Mouse (Mus musculus): ENCODE results near the gene Slc16a8. TPM values are rescaled to one million over a fixed set of nuclear protein-coding genes. Genes with fewer than 3 reads are reported as not detected.

Slc16a8 gene
- polyA plus RNA-seq, 1 experiment from 2014 or later = 0.23 TPM

DNA sequence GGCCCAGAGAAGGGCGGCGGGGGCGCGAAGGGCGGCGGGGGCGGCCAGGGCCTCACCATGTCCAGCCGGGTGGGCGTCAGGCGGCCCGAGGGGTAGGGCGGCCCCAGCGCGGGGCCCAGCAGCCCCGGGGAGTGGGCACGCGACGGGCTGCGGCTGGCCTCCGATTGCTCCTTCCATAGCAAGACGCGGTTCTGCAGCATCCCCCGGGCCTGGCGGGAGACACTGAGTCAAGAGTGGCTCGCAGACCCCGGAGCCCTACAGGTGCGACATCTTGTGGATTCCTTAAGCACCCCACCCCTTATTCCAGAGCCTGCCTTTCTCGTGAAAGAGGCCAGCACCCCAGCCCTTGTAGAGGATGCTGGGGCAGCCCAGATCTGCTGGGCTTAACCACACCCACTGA is 7.2 kb upstream of the Slc16a8 start:
- Histone ChIP-seq H3K9me3 (no peaks in the 10 kb centered on the region), H3K36me3 (no peaks in the 10 kb centered on the region), H3K4me2 (replicated peaks) (peak overlapping the region; percentile 96), H3K4me3 (replicated peaks) (peak overlapping the region; percentile 58), H3K9ac (replicated peaks) (peak overlapping the region; percentile 65), H3K27me3 (peaks cover 56% of the 10 kb centered on the region), H3K27ac (no peak overlapping the region), H3K4me1 (replicated peaks) (peaks cover 19% of the 10 kb centered on the region)
- peak; percentile 72 for ATAC-seq
- under 1% methylated on average over 17 of the region's 28 CpGs for WGBS

DNA sequence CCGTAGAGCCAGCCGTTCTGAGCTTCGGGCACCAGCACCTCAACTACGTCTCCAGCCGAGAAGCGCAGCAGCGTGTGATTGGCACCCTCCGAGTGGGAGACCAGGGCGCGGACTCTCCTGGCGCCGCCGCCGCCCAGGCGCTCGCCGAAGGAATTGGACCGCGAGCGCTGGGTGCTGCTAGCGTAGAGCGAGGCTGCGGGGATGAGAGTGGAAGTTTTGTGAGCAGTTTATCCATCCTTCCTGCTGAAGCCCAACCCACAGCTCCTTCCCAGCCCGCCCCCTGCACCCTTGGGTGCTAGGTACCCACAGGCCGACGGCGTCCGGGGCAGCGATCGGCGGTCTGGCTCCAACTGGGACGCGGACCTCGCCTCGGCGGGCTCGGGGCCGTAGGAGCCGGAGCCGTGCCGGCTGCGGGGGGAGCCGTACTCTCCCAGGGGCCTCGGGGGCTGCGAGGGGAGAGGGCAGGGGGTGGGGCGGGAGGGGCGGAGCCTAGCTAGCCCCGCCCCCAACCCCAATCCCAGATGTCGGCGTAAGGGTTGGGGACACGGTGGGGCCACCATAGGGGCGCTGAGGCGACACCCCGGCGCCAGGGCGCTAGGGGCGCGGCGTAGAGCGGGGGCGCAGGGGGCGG is 6.6 kb upstream of the Slc16a8 start:
- Histone ChIP-seq H3K4me1 (replicated peaks) (peaks cover 19% of the 10 kb centered on the region), H3K4me2 (replicated peaks) (peak overlapping the region; percentile 96), H3K27ac (no peak overlapping the region), H3K27me3 (peaks cover 56% of the 10 kb centered on the region), H3K36me3 (no peaks in the 10 kb centered on the region), H3K4me3 (replicated peaks) (peak overlapping the region; percentile 58), H3K9me3 (no peaks in the 10 kb centered on the region), H3K9ac (replicated peaks) (peak overlapping the region; percentile 65)
- ATAC-seq = peak; percentile 65
- WGBS = under 1% methylated on average over 41 of the region's 62 CpGs

DNA sequence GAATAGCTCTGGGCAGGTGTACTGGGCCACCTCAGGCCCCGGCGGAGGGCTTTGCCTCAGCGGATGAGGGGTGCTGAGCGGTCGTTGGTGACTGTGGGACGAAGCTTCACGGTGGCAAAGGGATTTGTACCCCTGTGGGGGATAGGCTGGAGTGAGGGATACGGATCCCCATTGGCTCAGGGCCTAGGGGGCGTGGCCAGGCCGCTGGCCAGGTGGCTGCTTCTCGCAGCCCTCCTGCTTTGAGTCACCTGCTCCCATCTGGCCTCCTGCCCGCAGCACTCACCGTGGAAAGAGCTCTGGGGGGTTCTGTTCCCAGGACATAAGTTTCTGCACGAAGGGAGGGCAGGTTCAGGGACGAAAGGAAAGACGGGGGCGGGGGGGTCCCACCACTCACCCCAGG is 4.0 kb upstream of the Slc16a8 start:
- no peak overlapping the region for H3K4me3 ChIP-seq (replicated peaks)
- H3K9ac ChIP-seq (replicated peaks) = no peak overlapping the region
- WGBS = 40% methylated on average over 17 of the region's 17 CpGs
- peaks cover 19% of the 10 kb centered on the region for H3K4me1 ChIP-seq (replicated peaks)
- H3K27me3 ChIP-seq = peaks cover 69% of the 10 kb centered on the region
- H3K4me2 ChIP-seq (replicated peaks) = no peak overlapping the region
- H3K9me3 ChIP-seq = no peaks in the 10 kb centered on the region
- no peaks in the 10 kb centered on the region for H3K36me3 ChIP-seq
- H3K27ac ChIP-seq = no peak overlapping the region
- ATAC-seq = no peak

DNA sequence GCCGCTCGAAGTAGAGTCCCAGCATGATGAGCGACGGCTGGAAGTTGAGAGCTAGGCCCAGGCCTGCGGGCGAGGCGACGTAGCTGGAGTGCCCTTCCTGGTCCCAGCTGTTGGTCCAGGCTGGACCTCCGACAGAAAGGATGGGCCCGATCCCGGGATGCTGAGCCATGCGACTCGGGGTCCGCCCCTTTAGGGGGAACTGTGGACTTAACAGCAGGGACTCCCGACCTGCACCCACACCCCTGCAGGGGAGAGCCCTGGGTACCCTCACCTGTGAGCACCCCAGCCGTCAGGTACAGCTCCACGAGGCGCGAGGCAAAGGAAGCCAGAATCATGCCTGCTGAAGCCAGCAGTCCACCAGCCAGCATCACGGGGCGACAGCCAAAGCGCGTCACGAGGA is 2.0 kb downstream of the Slc16a8 start:
- Histone ChIP-seq H3K4me2 (replicated peaks) (peak overlapping the region; percentile 67), H3K27ac (no peak overlapping the region), H3K9ac (replicated peaks) (peak overlapping the region; percentile 59; the same call in 1 of the 2 replicates), H3K4me1 (replicated peaks) (peaks cover 12% of the 10 kb centered on the region), H3K4me3 (replicated peaks) (peak overlapping the region; percentile 39), H3K9me3 (no peaks in the 10 kb centered on the region), H3K27me3 (peaks cover 51% of the 10 kb centered on the region), H3K36me3 (peaks cover 23% of the 10 kb centered on the region)
- WGBS = 32% methylated on average over 24 of the region's 24 CpGs
- ATAC-seq = peak; percentile 17; the same call in 1 of the 2 replicates

DNA sequence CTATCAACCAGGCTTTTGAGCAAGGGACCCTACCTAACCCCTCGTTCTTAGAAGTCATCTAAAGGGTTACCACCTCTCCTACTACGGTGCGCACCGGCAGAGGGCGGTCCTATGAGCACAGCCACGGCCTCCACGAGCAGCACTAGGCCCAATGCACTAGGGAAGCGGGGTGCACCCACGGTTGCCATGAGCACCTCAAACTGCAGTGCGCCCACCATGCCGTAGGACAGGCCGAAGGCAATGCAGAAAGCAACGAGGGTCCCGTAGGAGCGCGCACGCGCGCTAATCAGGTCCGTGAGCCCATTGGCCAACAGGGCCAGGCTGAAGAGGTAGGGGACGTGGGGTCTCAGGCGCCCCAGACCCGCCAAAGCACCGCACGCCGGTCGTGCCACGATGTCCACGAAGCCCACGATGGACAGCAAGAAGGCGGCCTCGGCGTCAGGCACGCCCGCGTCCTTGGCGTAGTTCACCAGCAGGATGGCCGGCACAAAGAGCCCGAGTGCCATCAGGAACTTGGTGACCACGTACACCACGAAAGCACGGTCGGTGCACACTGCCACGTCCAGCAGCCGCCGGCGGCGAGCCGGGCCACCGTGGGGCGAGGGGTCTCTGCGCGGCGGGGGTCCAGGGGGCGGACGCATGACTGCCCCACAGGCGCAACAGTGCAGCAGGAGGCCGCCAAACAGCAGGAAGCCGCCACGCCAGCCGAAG is 2.6 kb downstream of the Slc16a8 start:
- ATAC-seq = peak; percentile 63
- H3K9me3 ChIP-seq = no peaks in the 10 kb centered on the region
- peak overlapping the region; percentile 67 for H3K4me2 ChIP-seq (replicated peaks)
- 2% methylated on average over 61 of the region's 61 CpGs for WGBS
- peaks cover 12% of the 10 kb centered on the region for H3K4me1 ChIP-seq (replicated peaks)
- no peak overlapping the region for H3K27ac ChIP-seq
- peak overlapping the region; percentile 59 for H3K9ac ChIP-seq (replicated peaks)
- peaks cover 51% of the 10 kb centered on the region for H3K27me3 ChIP-seq
- H3K4me3 ChIP-seq (replicated peaks) = peak overlapping the region; percentile 39
- H3K36me3 ChIP-seq = peaks cover 28% of the 10 kb centered on the region

DNA sequence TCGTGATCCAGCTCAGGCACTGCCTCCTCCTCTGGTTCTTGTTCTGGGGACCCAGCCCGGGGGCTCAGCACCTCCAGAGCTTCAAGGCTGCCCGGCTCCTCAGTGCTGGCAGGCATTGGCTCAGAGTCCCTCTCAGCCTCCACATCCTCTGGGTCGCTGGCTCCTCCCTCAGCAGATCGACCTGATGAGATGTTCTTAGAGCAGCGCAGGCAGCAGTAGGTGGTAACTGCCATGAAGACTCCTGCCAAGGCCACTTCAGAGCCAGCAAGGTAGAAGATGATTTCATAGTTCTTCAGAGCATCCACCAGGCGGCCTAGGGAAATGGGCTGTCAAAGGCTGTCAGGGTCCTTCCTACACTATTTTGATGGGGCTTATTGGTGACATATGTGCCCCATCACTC is 3.4 kb downstream of the Slc16a8 start:
- Histone ChIP-seq H3K9ac (replicated peaks) (no peak overlapping the region), H3K36me3 (peaks cover 35% of the 10 kb centered on the region), H3K9me3 (no peaks in the 10 kb centered on the region), H3K4me3 (replicated peaks) (no peak overlapping the region), H3K27me3 (peaks cover 51% of the 10 kb centered on the region), H3K4me2 (replicated peaks) (peak overlapping the region; percentile 67; the same call in 1 of the 2 replicates), H3K27ac (no peak overlapping the region), H3K4me1 (replicated peaks) (peaks cover 12% of the 10 kb centered on the region)
- WGBS = 59% methylated on average over 7 of the region's 7 CpGs
- no peak for ATAC-seq

DNA sequence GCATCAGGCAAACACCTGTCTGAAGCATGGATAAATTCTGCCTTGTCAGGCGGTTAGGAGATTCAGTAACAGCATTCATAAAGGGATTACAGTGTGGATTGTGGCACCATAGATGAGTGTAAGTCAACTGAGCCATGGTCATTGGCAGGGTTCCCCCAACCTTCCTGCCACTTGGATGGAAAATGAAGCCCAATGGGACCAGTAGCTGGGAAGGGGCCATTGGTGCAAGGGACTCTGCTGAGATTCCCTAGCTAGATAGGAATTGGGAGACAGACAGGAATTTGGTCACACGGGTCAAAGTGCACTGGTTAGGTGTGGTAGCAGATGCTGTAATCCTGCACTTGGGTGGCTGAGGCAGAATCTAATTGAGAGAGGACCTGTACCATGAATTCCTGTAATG is 4.3 kb downstream of the Slc16a8 start:
- no peak overlapping the region for H3K27ac ChIP-seq
- 80% methylated on average over 2 of the region's 2 CpGs for WGBS
- no peak overlapping the region for H3K4me3 ChIP-seq (replicated peaks)
- no peaks in the 10 kb centered on the region for H3K9me3 ChIP-seq
- ATAC-seq = no peak
- peaks cover 45% of the 10 kb centered on the region for H3K36me3 ChIP-seq
- no peak overlapping the region for H3K4me2 ChIP-seq (replicated peaks)
- peaks cover 12% of the 10 kb centered on the region for H3K4me1 ChIP-seq (replicated peaks)
- peaks cover 49% of the 10 kb centered on the region for H3K27me3 ChIP-seq
- no peak overlapping the region for H3K9ac ChIP-seq (replicated peaks)

DNA sequence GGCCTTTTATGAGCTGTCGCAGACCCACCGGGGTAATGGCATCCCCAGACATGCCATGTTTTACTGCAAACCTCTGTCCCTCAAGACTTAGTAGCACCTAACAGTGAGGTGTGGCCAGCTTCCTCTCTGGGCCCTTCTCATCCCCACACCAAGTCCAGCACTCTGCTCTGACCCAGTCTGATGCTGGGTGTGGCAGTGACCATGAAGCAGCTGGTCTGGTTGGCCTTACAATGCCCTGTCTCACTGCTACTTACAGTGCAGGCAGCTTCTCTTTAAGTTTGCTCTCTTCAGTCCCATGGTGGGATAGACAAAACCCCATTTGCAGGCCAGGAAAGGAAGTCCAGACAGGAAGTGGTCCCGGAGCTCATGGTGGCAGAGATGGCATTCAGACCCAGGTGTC is 9.2 kb downstream of the Slc16a8 start:
- no peak overlapping the region for H3K27ac ChIP-seq
- ATAC-seq = no peak
- no peak overlapping the region for H3K4me3 ChIP-seq (replicated peaks)
- H3K27me3 ChIP-seq = peaks cover 1% of the 10 kb centered on the region; the same call in 1 of the 2 replicates
- H3K9ac ChIP-seq (replicated peaks) = no peak overlapping the region
- H3K36me3 ChIP-seq = peaks cover 76% of the 10 kb centered on the region
- no peak overlapping the region for H3K4me2 ChIP-seq (replicated peaks)
- H3K4me1 ChIP-seq (replicated peaks) = peaks cover 2% of the 10 kb centered on the region; the same call in 1 of the 2 replicates
- no peaks in the 10 kb centered on the region for H3K9me3 ChIP-seq
- WGBS = 93% methylated on average over 3 of the region's 3 CpGs

DNA sequence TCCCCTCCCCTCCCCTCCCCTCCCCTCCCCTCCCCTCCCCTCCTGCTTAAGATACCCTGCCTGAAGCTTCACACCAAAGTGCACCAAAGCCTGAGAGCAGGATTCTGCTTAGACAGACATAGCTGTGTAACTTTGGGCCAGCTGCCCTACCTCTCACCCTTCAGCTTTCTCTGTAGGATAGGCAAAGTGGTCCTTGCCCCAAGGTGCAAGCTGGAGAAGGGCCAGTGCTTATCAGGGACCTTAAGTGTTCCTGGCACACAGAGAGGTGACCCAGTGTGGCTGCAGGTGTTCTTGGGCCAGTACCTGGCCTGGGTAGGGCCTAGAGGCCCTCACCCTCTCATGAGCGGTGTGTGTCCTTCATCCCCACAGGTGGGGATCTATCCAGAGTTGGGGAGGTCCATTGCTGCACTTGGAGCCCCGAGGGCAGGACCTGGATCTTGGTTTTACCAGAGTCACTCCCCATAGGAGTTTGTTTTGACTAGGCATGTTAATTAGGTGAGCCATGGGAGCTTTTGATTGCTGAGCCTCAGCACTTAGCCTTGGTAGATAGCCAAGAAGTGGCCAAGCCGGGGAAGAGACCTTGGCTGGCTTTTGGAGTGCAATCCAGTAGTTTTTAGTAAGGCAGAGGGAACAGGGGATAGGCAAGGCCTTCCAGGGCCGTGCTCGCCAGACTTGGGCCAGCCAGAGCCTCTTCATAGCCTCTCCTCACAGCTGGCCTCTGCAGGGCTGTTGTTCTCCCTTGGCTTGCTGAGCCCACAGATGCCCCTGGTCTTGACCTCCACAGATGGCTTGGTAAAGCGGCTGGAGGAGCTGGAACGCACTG is 10.3 kb downstream of the Slc16a8 start:
- Histone ChIP-seq H3K9me3 (no peaks in the 10 kb centered on the region), H3K4me1 (replicated peaks) (peaks cover 2% of the 10 kb centered on the region; the same call in 1 of the 2 replicates), H3K4me3 (replicated peaks) (no peak overlapping the region), H3K27ac (no peak overlapping the region; the same call in 1 of the 2 replicates), H3K4me2 (replicated peaks) (no peak overlapping the region), H3K9ac (replicated peaks) (peak overlapping the region; percentile 29; the same call in 1 of the 2 replicates), H3K36me3 (peaks cover 80% of the 10 kb centered on the region), H3K27me3 (no peaks in the 10 kb centered on the region)
- ATAC-seq = no peak
- WGBS = 77% methylated on average over 7 of the region's 7 CpGs

DNA sequence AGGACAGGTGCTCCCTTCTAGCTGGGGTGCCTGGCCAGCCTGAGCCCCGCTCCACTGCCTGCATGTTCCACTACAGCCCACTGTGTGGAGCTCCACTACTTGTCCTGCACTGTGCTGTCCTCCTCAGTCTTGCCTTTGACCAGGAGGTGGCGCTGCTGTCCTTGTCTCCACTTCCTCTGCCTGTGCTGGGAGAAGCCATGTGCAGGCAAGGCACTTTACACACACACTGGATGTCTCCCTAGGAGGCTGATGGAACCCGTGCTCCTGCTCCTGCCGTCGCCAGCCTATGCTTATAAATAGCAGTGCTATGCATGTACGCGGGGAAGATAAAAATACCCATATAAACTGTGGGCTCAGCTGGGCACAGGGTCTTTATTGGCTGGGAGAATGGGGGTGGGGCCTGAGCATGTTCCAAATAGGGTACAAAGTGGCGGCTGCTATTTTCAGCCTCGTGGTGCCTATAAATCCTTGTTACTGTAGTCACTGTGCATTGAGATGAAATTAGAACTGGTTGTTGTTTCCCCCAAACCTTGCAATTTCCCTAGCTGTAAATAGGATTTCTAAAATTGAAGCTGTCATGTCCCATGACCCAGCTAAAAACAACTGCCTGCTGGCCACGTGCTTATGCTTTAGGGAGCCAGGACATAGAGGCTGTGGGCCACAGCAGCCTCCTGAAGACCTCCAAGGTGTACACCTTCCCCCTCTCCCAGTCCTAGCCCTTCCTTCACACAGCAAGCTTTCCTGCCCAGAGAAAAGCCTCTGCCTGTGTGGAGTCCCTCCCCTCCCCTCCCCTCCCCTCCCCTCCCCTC is 11.1 kb downstream of the Slc16a8 start:
- Histone ChIP-seq H3K9me3 (no peaks in the 10 kb centered on the region), H3K4me3 (replicated peaks) (no peak overlapping the region), H3K9ac (replicated peaks) (no peak overlapping the region; the same call in 1 of the 2 replicates), H3K36me3 (peaks cover 80% of the 10 kb centered on the region), H3K27ac (0 out of 2 replicates have a peak overlapping the region, but pooled peaks have one; percentile 39), H3K4me2 (replicated peaks) (no peak overlapping the region), H3K4me1 (replicated peaks) (peaks cover 2% of the 10 kb centered on the region; the same call in 1 of the 2 replicates), H3K27me3 (no peaks in the 10 kb centered on the region)
- 21% methylated on average over 10 of the region's 10 CpGs for WGBS
- peak; percentile 98 for ATAC-seq

DNA sequence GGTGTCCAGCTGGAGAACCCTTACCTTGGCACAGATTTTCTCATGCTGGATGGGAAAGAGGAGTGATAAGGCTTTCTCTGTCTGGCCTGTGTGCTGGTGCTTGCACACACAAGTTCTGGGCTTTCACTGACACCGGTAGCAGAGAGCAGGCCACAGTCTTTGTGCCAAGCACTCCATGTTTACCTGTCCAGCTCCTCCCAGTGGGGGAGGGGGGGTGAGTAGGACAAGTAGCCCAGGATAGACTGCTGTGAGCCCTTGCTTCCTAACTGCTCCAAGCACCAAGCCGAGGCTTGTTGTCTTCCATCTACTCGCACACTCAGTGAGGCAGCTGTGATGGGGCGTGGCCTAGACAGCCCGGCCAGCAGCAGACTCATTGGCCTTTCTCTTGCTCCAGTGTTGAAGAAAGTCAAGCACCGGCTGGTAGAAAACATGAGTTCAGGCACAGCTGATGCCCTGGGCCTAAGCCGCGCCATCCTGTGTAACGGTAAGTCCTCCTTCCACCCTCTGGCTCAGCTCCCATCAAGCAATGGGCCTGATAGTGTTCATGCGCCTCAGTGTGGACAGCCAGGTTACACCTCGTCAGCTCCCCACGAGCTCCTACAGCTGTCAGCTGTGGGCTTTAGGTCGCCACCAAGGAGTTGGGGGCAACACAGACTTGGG is 11.9 kb downstream of the Slc16a8 start:
- no peak overlapping the region for H3K9ac ChIP-seq (replicated peaks)
- H3K27me3 ChIP-seq = no peaks in the 10 kb centered on the region
- no peak overlapping the region for H3K4me2 ChIP-seq (replicated peaks)
- peak; percentile 48; the same call in 1 of the 2 replicates for ATAC-seq
- peaks cover 80% of the 10 kb centered on the region for H3K36me3 ChIP-seq
- no peaks in the 10 kb centered on the region for H3K9me3 ChIP-seq
- WGBS = 75% methylated on average over 13 of the region's 13 CpGs
- peak overlapping the region; percentile 6; the same call in 1 of the 2 replicates for H3K27ac ChIP-seq
- no peak overlapping the region for H3K4me3 ChIP-seq (replicated peaks)
- H3K4me1 ChIP-seq (replicated peaks) = peaks cover 2% of the 10 kb centered on the region; the same call in 1 of the 2 replicates
